Mouse (Mus musculus): ENCODE measurements around the gene Gm17657.

DNA sequence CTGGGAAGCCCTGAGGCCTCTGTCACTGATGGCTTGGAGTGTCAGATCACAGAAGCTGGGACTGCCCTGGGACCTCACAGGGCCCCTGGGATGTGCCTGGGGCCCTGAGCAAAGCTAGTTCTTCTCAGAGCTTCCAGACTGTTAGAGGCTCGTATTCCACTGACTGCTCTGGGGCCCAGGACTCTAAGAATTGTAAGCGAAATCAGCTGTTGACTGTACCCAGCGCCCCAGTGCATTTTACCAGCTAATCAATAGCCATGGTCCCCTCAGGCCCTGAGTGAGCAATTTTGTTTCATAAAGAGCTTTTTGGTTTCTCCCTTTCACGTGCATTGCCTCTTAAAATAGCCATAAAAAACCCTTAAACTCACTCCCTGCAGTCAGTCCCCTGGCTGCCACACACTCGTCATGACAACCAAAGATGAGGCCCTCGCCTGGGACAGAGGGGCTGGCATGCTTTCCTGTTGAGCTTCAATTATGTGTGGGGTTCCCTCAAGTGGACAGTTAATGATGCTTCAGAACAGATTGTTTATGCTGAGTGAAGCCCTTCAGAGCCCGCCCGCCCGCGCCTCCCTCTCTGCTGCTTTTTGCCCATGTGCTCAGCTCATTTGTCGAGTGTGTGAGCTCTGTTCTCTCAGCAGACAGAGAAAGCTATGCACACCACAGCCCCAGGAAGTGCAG, 39.9 kb upstream of the Gm17657 start:
- TF ChIP-seq CTCF (IDR thresholded peaks at IDR 0.05; ENCODE audit: low read depth, low read length) (no peak), POLR2A (IDR thresholded peaks at IDR 0.05; ENCODE audit: insufficient read depth, low read length) (no peak)

Measured in ES-Bruce4 (cell line).